Mouse (Mus musculus) lung, embryonic 14.5 days (tissue): ENCODE measurements around the gene Atxn1. TPM values are rescaled to one million over a fixed set of nuclear protein-coding genes. Genes with fewer than 3 reads are reported as not detected.

Source experiments
- ATAC-seq: fragments of 200-750 bp; cut with Nextera tagmentation; 2 replicates; pipeline ENCODE4 v1.8.0; 2017; ENCODE audit warnings: mild to moderate bottlenecking, moderate TSS enrichment, moderate library complexity; ENCODE audit not compliant: insufficient read depth
- DNase-seq: peaks from one replicate; pipeline ENCODE4 v3.0.0-alpha.2; 2015
- H3K27ac ChIP-seq: fragments of 300-500 bp; sonication (generic); 2 replicates; pipeline ENCODE4 v1.5.1; 2014; ENCODE audit warnings: low read depth, mild to moderate bottlenecking, moderate library complexity
- H3K27me3 ChIP-seq: fragments of 300-500 bp; sonication (generic); 2 replicates; pipeline ENCODE4 v1.6.1; 2014; ENCODE audit warnings: low read length, control low read depth; ENCODE audit not compliant: insufficient read depth
- H3K36me3 ChIP-seq: fragments of 300-500 bp; sonication (generic); 2 replicates; pipeline ENCODE4 v1.6.1; 2014; ENCODE audit warnings: control low read depth; ENCODE audit not compliant: insufficient read depth
- H3K4me1 ChIP-seq: fragments of 300-500 bp; sonication (generic); 2 replicates; pipeline ENCODE4 v1.6.1; 2014; ENCODE audit warnings: antibody characterized with exemption, control low read depth; ENCODE audit not compliant: insufficient read depth
- H3K4me2 ChIP-seq: fragments of 300-500 bp; sonication (generic); 2 replicates; pipeline ENCODE4 v1.6.1; 2014; ENCODE audit warnings: mild to moderate bottlenecking
- H3K4me3 ChIP-seq: fragments of 300-500 bp; sonication (generic); 2 replicates; pipeline ENCODE4 v1.5.1; 2014; ENCODE audit warnings: low read depth, low read length
- H3K9ac ChIP-seq: fragments of 300-500 bp; sonication (generic); 2 replicates; pipeline ENCODE4 v1.6.1; 2014
- H3K9me3 ChIP-seq: fragments of 300-500 bp; sonication (generic); 2 replicates; pipeline ENCODE4 v1.6.1; 2016; ENCODE audit warnings: low read depth, low read length, control low read depth
- CTCF ChIP-seq: IDR thresholded peaks from 2 replicates; pipeline ENCODE4 v1.5.1; 2016; ENCODE audit warnings: antibody characterized with exemption, low read depth
- WGBS: fragments of 180-500 bp; shearing (Covaris S2); extraction: QIAGEN DNeasy Blood & Tissue Kit; methylation state at CpG from one replicate; pipeline ENCODE4 v1.1.7; 2014; 5-methylcytosine and 5-hydroxymethylcytosine counted together
- polyA plus RNA-seq: library from polyadenylated mRNA; unstranded; fragments of >200 nt; fragmentation: Nextera tagmentation; extraction: Ambion mirVana; gene quantifications from 2 replicates; pipeline ENCODE4 v1.2.1, GENCODE M21; 2014

Atxn1 gene
- polyA plus RNA-seq, 1 experiment from 2014 or later, result 3.9 TPM

DNA sequence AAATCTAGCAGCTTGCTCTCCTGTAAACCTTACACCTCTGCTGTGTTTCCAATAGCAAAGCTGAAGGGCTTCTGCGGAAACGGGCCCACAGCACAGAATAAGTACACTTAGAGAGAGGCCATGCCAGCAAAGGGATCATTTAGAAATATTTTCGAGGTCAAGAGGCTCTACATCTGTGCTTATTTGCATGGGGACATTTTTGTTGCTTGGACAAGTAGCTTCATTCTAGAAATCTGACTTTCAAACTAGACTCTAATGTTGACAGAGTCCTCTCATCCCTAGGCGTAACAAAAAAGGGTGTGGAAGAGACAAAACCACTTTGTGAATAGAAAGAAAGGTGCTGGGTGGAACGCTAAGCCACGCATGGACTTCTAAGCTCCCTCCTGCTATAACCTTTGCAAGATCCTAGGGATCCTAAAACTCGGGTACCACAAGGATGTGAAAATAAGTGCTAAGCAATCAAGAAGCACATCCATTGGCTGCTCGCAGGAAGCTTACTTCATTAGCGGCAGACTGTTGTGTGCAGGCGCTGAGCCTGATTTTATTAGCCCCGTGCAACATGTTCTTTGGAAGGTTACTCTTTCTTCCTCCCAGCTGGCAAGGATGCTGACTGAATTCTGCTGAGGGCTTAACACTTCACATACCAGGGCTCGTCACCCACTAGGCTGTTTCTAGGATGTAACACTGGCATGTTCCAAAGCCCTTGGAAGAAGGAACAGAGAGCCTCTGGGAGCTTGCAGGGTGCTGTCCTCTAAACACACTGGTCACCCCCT, 334.1 kb downstream of the Atxn1 start:
- no peaks in the 10 kb centered on the region for H3K9me3 ChIP-seq
- ATAC-seq (no peak), DNase-seq (no peak)
- no peaks in the 10 kb centered on the region for H3K36me3 ChIP-seq
- WGBS, result 60% methylated on average over 12 of the region's 12 CpGs
- TF ChIP-seq CTCF, result no peak
- no peak overlapping the region for H3K4me2 ChIP-seq
- no peak overlapping the region for H3K9ac ChIP-seq
- no peaks in the 10 kb centered on the region for H3K27me3 ChIP-seq
- no peak overlapping the region for H3K27ac ChIP-seq
- H3K4me3 ChIP-seq, result no peak overlapping the region
- H3K4me1 ChIP-seq, result peaks cover 9% of the 10 kb centered on the region

DNA sequence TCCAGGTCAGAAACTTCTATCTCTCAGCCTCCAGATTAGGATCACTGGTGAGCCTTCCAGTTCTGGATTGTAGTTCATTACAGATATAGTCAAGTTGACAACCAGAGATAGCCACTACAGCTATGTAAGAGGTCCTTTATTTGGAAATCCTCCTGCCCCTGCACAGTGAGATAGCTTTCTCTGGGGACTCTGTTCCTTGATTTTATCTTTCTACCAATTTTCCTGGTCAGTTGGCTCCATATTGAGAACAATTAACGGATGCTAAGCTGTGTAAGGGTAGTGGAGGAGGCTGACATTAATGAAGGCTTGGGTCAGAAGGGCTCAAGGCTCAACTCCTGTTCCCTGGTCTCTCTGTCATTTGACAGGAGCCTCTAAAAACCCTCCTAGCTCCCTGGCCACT, 335.1 kb downstream of the Atxn1 start:
- no peak for TF ChIP-seq CTCF
- Histone ChIP-seq H3K36me3 (no peaks in the 10 kb centered on the region), H3K4me3 (no peak overlapping the region), H3K4me1 (peaks cover 9% of the 10 kb centered on the region), H3K9ac (no peak overlapping the region), H3K9me3 (no peaks in the 10 kb centered on the region), H3K27ac (no peak overlapping the region), H3K4me2 (no peak overlapping the region), H3K27me3 (no peaks in the 10 kb centered on the region)
- no peak for DNase-seq
- 87% methylated on average over 1 of the region's 1 CpGs for WGBS
- ATAC-seq, result no peak

DNA sequence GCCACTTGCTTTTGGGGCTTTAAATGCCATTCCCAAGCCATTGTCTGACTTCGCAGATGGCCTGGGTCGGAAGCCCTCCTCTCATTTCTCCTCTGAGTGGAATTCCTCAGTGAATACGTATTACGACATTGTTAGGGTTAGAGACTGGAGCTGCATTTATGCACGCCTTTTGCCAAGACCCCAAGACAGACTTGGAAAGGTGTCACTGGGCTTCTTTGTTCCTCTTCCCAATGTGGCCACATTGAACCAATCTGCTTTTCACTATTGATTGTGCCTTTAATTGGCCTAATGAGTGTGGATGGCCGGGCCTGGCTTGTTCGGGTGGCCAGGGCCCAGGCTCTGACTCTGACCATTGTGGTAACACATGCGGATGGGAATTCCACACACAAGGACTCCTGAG, 336.5 kb downstream of the Atxn1 start:
- Histone ChIP-seq H3K27ac (no peak overlapping the region), H3K9me3 (no peaks in the 10 kb centered on the region), H3K9ac (no peak overlapping the region), H3K4me1 (peaks cover 9% of the 10 kb centered on the region), H3K4me2 (no peak overlapping the region), H3K36me3 (no peaks in the 10 kb centered on the region), H3K27me3 (no peaks in the 10 kb centered on the region), H3K4me3 (no peak overlapping the region)
- ATAC-seq (no peak), DNase-seq (no peak)
- WGBS, result 76% methylated on average over 8 of the region's 8 CpGs
- no peak for TF ChIP-seq CTCF

DNA sequence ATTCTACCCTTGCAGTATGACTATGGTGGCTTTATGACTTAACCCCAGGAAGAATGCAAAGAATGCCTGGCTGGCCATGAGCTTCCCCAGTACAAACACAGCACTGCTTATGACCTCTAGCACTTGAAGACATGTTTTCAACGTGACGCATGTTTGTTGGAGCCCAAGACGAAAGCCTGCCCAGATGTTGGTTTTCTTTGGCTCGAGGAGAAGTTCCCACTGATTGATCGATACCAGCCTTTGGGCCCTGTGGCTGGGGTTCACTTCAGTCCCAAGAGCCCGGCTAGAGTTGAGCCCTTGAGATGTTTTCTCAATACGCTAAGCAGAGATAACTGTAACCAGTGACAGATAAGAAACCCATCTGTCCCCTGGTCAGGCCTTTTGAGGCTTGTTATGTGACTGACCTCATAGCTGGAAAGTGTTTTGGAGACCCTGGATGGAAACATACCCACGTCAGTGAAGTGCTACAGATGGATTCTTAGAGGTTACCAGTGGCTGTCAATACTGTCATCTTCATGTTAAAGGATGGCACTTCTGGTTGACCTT, 337.5 kb downstream of the Atxn1 start:
- no peaks in the 10 kb centered on the region for H3K36me3 ChIP-seq
- H3K27me3 ChIP-seq, result no peaks in the 10 kb centered on the region
- TF ChIP-seq CTCF, result no peak
- H3K9ac ChIP-seq, result no peak overlapping the region
- no peak overlapping the region for H3K4me3 ChIP-seq
- DNase-seq, result peak; percentile 65
- no peak overlapping the region for H3K4me2 ChIP-seq
- WGBS, result 20% methylated on average over 8 of the region's 8 CpGs
- no peaks in the 10 kb centered on the region for H3K9me3 ChIP-seq
- H3K27ac ChIP-seq, result peak overlapping the region; percentile 8; the same call in 1 of the 2 replicates
- no peak; the same call in 1 of the 2 replicates for ATAC-seq
- peaks cover 9% of the 10 kb centered on the region for H3K4me1 ChIP-seq

DNA sequence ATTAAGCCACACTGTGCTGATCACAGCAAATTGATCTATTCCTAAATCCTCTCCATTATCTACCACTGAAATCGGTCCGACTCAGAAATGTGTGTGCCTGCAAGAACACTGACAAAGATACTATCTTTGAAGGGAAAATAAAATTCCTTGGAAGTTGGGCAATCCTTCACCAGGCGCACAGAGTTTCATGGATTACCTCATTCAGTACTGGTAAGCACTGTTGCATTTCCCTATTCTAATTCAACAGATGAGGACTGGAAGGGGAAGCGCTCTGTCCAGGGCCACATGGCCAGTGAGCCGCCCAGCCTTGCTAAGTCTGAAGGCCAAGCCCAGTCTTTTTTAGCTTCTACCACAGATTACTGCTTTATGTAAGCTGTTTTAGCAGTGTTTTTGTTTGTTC, 339.1 kb downstream of the Atxn1 start:
- H3K4me3 ChIP-seq, result no peak overlapping the region
- TF ChIP-seq CTCF, result no peak
- H3K27me3 ChIP-seq, result no peaks in the 10 kb centered on the region
- H3K27ac ChIP-seq, result no peak overlapping the region
- 87% methylated on average over 5 of the region's 5 CpGs for WGBS
- H3K9ac ChIP-seq, result no peak overlapping the region
- H3K9me3 ChIP-seq, result no peaks in the 10 kb centered on the region
- no peak for ATAC-seq
- DNase-seq, result no peak
- H3K4me2 ChIP-seq, result no peak overlapping the region
- peaks cover 9% of the 10 kb centered on the region for H3K4me1 ChIP-seq
- no peaks in the 10 kb centered on the region for H3K36me3 ChIP-seq

DNA sequence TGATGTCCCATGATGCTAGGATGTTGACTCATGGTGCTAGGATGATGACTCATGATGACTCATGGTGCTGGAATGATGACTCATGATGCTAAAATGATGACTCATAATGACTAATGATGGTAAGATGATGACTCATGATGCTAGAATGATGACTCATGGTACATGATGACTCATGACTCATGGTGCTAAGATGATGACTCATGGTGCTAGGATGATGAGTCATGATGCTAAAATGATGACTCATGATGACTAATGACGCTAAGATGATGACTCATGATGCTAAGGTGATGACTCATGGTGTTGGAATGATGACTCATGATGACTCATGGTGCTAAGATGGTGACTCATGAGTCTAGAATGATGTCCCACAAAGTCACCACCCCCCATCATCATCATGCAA, 341.0 kb downstream of the Atxn1 start:
- no peak for ATAC-seq
- WGBS, result 83% methylated on average over 1 of the region's 1 CpGs
- Histone ChIP-seq H3K27me3 (no peaks in the 10 kb centered on the region), H3K27ac (no peak overlapping the region), H3K36me3 (no peaks in the 10 kb centered on the region), H3K9me3 (no peaks in the 10 kb centered on the region), H3K4me3 (no peak overlapping the region), H3K4me1 (peaks cover 9% of the 10 kb centered on the region), H3K9ac (no peak overlapping the region), H3K4me2 (no peak overlapping the region)
- DNase-seq, result no peak
- no peak for TF ChIP-seq CTCF

DNA sequence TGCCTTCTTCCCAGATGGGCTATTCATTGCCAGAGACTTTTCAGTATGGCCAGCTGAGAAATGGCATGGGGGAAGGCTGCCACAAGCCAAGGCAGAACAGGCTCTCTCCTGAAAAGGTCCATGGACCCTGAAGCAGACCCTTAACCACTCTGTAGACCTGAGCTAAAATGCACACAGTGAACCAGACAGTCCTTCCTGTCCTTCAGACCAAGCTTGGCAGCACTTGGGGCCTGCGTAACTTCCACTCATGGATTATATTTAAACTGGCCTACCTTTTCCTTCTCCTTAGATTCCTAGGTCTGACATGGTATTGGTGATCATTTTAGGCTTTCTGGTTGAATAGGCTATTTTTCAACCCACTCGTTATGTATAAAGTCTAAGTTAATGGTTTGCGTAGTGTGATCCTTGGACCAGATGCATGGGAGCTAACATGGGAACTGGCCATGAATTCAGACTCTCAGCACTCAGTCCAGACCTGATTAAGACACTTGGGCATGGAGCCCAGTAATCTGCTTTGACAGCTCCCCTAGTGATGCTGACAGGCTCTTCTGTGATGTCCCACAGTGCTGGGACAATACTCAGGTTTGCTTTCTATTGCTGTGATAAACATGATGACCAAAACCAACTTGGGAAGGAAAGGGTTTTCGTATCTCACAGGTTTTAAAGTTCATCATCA, 341.8 kb downstream of the Atxn1 start:
- Histone ChIP-seq H3K36me3 (no peaks in the 10 kb centered on the region), H3K27me3 (no peaks in the 10 kb centered on the region), H3K27ac (no peak overlapping the region), H3K4me2 (no peak overlapping the region), H3K4me3 (no peak overlapping the region), H3K9me3 (no peaks in the 10 kb centered on the region), H3K4me1 (peaks cover 9% of the 10 kb centered on the region), H3K9ac (no peak overlapping the region)
- DNase-seq (peak; percentile 54), ATAC-seq (no peak)
- 83% methylated on average over 4 of the region's 4 CpGs for WGBS
- no peak for TF ChIP-seq CTCF
